Mouse (Mus musculus): ENCODE measurements at regions not wholly inside any gene's neighbourhood (a gene's known extent, or its start where the extent isn't known, plus 50 kb on each side); places are given as distances from the start of the nearest gene placed in this dataset.

GRCm38 (mm10) chr6:116959611-116960010, 208.7 kb upstream of the Cxcl12 start:
- TF ChIP-seq POLR2A (IDR thresholded peaks at IDR 0.05; ENCODE audit: low read depth, low read length) = no peak
- no peak for TF ChIP-seq CTCF (IDR thresholded peaks at IDR 0.05; ENCODE audit: extremely low read depth, insufficient read depth, insufficient read length, insufficient replicate concordance)

Data from spleen, adult 2 months (tissue).